Comparison of ENCODE assay signal across 13 mouse cellular contexts in genomic region chr4:54967721-54968120, GRCm38 (mm10). TPM values are rescaled to one million over a fixed set of nuclear protein-coding genes. Genes with fewer than 3 reads are reported as not detected.
DNase-seq lines count a peak whose midpoint lies in the region; ATAC-seq lines count a peak whose summit lies in the region.
"Had no signal": no experiment of that assay in that cellular context is flagged by ENCODE, and none has a peak within 500 bp of the region (broad histone marks: within the 10 kb centered on the region; RNA-seq: fewer than 3 reads in every experiment).

No protein-coding gene starts in this region.

- ATAC-seq in heart, embryonic 13.5 days (ENCODE audit: extremely low read depth, insufficient number of reproducible peaks, low FRiP score, low TSS enrichment), result no peak
- no peak for ATAC-seq in intestine, embryonic 16.5 days
- ATAC-seq: midbrain, embryonic 13.5 days had no signal

- no peaks in the 10 kb centered on the region for H3K9me3 ChIP-seq in heart, embryonic 13.5 days
- H3K9me3 ChIP-seq in intestine, embryonic 16.5 days (ENCODE audit: control insufficient read depth, low read length), result no peaks in the 10 kb centered on the region
- H3K9me3 ChIP-seq: embryonic facial prominence, embryonic 13.5 days; liver, embryonic 15.5 days; midbrain, embryonic 13.5 days had no signal

- H3K4me2 ChIP-seq in heart, embryonic 13.5 days, result peak overlapping the region; percentile 40
- no peak overlapping the region for H3K4me2 ChIP-seq in intestine, embryonic 16.5 days (ENCODE audit: low read depth, low read length)
- H3K4me2 ChIP-seq: embryonic facial prominence, embryonic 13.5 days; liver, embryonic 15.5 days; midbrain, embryonic 13.5 days had no signal

- H3K27me3 ChIP-seq in heart, embryonic 13.5 days (replicated peaks), result no peaks in the 10 kb centered on the region
- no peaks in the 10 kb centered on the region for H3K27me3 ChIP-seq in intestine, embryonic 16.5 days (replicated peaks; ENCODE audit: control insufficient read depth, insufficient read depth, low read length)
- H3K27me3 ChIP-seq: embryonic facial prominence, embryonic 13.5 days; liver, embryonic 15.5 days; midbrain, embryonic 13.5 days had no signal

- peak overlapping the region; percentile 74 for H3K27ac ChIP-seq in heart, embryonic 13.5 days (replicated peaks)
- H3K27ac ChIP-seq in intestine, embryonic 16.5 days (ENCODE audit: low read length), result no peak overlapping the region
- H3K27ac ChIP-seq: embryonic facial prominence, embryonic 13.5 days; liver, embryonic 15.5 days had no signal

- WGBS in heart, embryonic 13.5 days, result 34% methylated on average over 5 of the region's 5 CpGs
- 58% methylated on average over 5 of the region's 5 CpGs for WGBS in intestine, embryonic 16.5 days

- peaks cover 66% of the 10 kb centered on the region for H3K4me1 ChIP-seq in heart, embryonic 13.5 days
- H3K4me1 ChIP-seq in intestine, embryonic 16.5 days (ENCODE audit: control insufficient read depth, insufficient read depth, low read length), result peaks cover 28% of the 10 kb centered on the region
- H3K4me1 ChIP-seq: liver, embryonic 15.5 days had no signal

- 0 out of 2 replicates have a peak overlapping the region, but pooled peaks have one; percentile 14 for H3K9ac ChIP-seq in heart, embryonic 13.5 days
- H3K9ac ChIP-seq in intestine, embryonic 16.5 days (ENCODE audit: low read depth, low read length), result no peak overlapping the region
- H3K9ac ChIP-seq: embryonic facial prominence, embryonic 13.5 days; liver, embryonic 15.5 days; midbrain, embryonic 13.5 days had no signal

- DNase-seq in gastrocnemius, adult 18-20 months (ENCODE audit: low spot score), result peak; percentile 62
- DNase-seq in gastrocnemius, postnatal 25 days, result no peak
- peak; percentile 85 for DNase-seq in Muller cell, postnatal 12 days (ENCODE audit: inconsistent ontology term)
- DNase-seq in kidney, postnatal 14 days, result peak; percentile 81
- no peak for DNase-seq in cerebellum, postnatal 14 days
- no peak for DNase-seq in spleen, postnatal 14 days (ENCODE audit: low spot score in 2 of 2)
- DNase-seq: cerebellum, adult 2 months had no signal

- H3K36me3 ChIP-seq in heart, embryonic 13.5 days, result 0 out of 2 replicates have a peak, but pooled peaks cover 4% of the 10 kb centered on the region
- 0 out of 2 replicates have a peak, but pooled peaks cover 3% of the 10 kb centered on the region for H3K36me3 ChIP-seq in intestine, embryonic 16.5 days (ENCODE audit: control insufficient read depth, insufficient read depth, low read length)
- H3K36me3 ChIP-seq: liver, embryonic 15.5 days had no signal

- no peak overlapping the region for H3K4me3 ChIP-seq in heart, embryonic 13.5 days
- no peak overlapping the region for H3K4me3 ChIP-seq in intestine, embryonic 16.5 days (ENCODE audit: low read length)
- H3K4me3 ChIP-seq: embryonic facial prominence, embryonic 13.5 days; liver, embryonic 15.5 days; midbrain, embryonic 13.5 days had no signal

RNA-seq across cellular contexts. Expression of gene Zfp462, which starts 22.9 kb away (rescaled TPM):
- 10 to 100 TPM; 20.8 to 24.5 TPM for total RNA-seq in gastrocnemius, adult 18-20 months (2021)
- 10 to 100 TPM; 10.7 to 17.6 TPM for total RNA-seq in gastrocnemius, postnatal 25 days (2021)
- 3.1 TPM in 2 replicates for polyA plus RNA-seq in heart, embryonic 13.5 days (2015; fragmentation: Nextera tagmentation; extraction: Ambion mirVana)
- 2.2 and 2.4 TPM in 2 replicates for polyA plus RNA-seq in intestine, embryonic 16.5 days (2015; fragmentation: Nextera tagmentation; extraction: Ambion mirVana)
- total RNA-seq: neutrophil, adult 5-6 weeks had no signal

Comparison
In these comparisons a context has a peak if more than half of its experiments do, and no peak if none do; other contexts are left out.
1. DNase-seq: peak in gastrocnemius, adult 18-20 months (single experiment), Muller cell, postnatal 12 days (single experiment) and kidney, postnatal 14 days (single experiment); none in gastrocnemius, postnatal 25 days (single experiment), cerebellum, postnatal 14 days (0 of 2) and spleen, postnatal 14 days (0 of 2).